Mouse (Mus musculus): ENCODE measurements around the gene Gnai2. TPM values are rescaled to one million over a fixed set of nuclear protein-coding genes. Genes with fewer than 3 reads are reported as not detected.

Gene Gnai2
- total RNA-seq, 2 experiments from 2014 or later, result 208 to 222 TPM

GRCm38 (mm10) chr9:107599433-107599832 lies 35.7 kb downstream of the Gnai2 start:
- DNase-seq (ENCODE audit: low spot score in 2 of 2), result no peak
- Histone ChIP-seq H3K27ac (no peak overlapping the region; the same call in 1 of the 2 replicates), H3K4me3 (no peak overlapping the region; the same call in 1 of the 2 replicates)
- TF ChIP-seq CTCF (conservative IDR thresholded peaks at IDR 0.05), result no peak

DNA sequence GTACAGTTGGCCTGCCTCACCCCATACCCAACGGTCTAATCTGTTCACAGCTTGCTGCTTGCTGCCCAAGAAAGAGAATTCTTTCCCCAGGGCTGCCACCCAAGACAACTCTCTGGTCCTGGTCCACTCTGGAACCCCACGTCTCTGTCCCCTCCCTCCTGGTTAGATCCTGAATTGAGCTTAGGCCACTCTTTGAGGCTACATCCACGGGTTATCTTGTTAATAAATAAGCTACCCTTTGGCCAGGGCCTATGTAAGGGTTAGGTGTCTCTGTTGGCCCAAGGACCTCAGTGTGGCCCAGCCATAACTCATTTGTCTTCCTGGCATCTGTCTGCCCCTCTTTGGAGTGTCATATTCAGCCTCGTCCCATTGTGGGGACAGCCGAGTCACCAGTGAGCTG lies 36.8 kb downstream of the Gnai2 start:
- TF ChIP-seq CTCF (conservative IDR thresholded peaks at IDR 0.05), result no peak
- no peak overlapping the region for H3K27ac ChIP-seq
- H3K4me3 ChIP-seq, result no peak overlapping the region
- DNase-seq (ENCODE audit: low spot score in 2 of 2), result no peak

GRCm38 (mm10) chr9:107596619-107597569 lies 38.3 kb downstream of the Gnai2 start:
- Histone ChIP-seq H3K27ac (0 out of 2 replicates have a peak overlapping the region, but pooled peaks have one; percentile 28), H3K4me3 (no peak overlapping the region)
- DNase-seq (ENCODE audit: low spot score in 2 of 2), result no peak
- no peak for TF ChIP-seq CTCF (conservative IDR thresholded peaks at IDR 0.05)

GRCm38 (mm10) chr9:107594281-107595062 lies 40.7 kb downstream of the Gnai2 start:
- H3K27ac ChIP-seq, result no peak overlapping the region
- DNase-seq (ENCODE audit: low spot score in 2 of 2), result no peak
- TF ChIP-seq CTCF (conservative IDR thresholded peaks at IDR 0.05), result no peak
- H3K4me3 ChIP-seq, result no peak overlapping the region

- no peak overlapping the region for H3K4me3 ChIP-seq
- no peak overlapping the region for H3K27ac ChIP-seq
- no peak for TF ChIP-seq CTCF (conservative IDR thresholded peaks at IDR 0.05)
- DNase-seq (ENCODE audit: low spot score in 2 of 2), result no peak
Observed at GRCm38 (mm10) chr9:107593101-107593976, 41.8 kb downstream of the Gnai2 start.

DNA sequence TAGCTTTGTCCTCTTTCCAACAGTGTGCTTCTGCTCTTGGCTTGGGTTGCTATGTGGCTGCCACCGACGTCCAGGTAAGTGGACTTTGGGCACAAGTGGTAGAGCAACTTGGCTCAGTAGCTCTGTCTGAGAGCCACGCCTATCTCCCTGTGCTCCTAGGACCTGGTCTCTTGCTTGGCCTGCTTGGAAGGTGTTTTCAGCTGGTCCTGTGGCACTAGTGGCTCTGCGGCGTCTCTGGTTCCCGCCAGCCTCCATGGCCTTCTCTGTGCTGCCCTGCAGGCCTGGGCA lies 44.5 kb downstream of the Gnai2 start:
- H3K4me3 ChIP-seq, result no peak overlapping the region
- no peak for TF ChIP-seq CTCF (conservative IDR thresholded peaks at IDR 0.05)
- no peak overlapping the region for H3K27ac ChIP-seq
- no peak for DNase-seq (ENCODE audit: low spot score in 2 of 2)

DNA sequence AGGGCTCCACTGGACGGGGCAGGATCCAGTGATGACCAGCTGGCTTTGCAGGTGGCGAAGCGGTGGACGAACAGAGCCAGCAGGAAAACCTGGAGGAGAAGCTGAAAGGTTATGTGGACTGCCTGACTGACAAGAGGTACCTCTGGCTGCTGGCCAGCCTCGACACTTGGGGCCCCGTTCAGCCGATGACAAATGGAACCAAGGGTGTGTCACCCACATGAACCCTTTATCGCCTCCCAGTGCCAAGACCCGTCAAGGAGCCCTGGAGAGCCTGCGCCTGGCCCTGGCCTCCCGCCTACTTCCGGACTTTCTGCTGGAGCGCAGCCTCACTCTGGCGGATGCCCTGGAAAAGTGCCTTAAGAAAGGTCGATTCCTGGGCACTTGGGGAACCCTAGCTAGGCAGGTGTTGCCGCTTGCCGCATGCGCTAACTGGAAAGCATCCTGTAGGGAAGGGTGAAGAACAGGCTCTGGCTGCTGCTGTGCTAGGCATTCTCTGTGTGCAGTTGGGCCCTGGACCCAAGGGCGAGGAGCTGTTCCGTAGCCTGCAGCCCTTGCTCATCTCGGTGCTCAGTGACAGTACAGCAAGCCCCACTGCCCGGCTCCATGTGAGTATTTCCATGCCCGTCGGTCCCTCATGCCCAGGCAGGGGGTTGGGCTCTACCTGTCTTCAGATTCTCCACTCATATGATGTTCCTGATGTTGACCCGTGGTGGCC lies 45.0 kb downstream of the Gnai2 start:
- TF ChIP-seq CTCF (conservative IDR thresholded peaks at IDR 0.05), result no peak
- no peak overlapping the region for H3K27ac ChIP-seq
- no peak overlapping the region for H3K4me3 ChIP-seq
- DNase-seq (ENCODE audit: low spot score in 2 of 2), result no peak

GRCm38 (mm10) chr9:107587833-107588639 lies 47.1 kb downstream of the Gnai2 start:
- peak overlapping the region; percentile 76 for H3K27ac ChIP-seq
- peak in 1 of 2 experiments; percentile 31 for DNase-seq (ENCODE audit: low spot score in 2 of 2)
- TF ChIP-seq CTCF (conservative IDR thresholded peaks at IDR 0.05), result no peak
- H3K4me3 ChIP-seq, result peak overlapping the region; percentile 74

DNA sequence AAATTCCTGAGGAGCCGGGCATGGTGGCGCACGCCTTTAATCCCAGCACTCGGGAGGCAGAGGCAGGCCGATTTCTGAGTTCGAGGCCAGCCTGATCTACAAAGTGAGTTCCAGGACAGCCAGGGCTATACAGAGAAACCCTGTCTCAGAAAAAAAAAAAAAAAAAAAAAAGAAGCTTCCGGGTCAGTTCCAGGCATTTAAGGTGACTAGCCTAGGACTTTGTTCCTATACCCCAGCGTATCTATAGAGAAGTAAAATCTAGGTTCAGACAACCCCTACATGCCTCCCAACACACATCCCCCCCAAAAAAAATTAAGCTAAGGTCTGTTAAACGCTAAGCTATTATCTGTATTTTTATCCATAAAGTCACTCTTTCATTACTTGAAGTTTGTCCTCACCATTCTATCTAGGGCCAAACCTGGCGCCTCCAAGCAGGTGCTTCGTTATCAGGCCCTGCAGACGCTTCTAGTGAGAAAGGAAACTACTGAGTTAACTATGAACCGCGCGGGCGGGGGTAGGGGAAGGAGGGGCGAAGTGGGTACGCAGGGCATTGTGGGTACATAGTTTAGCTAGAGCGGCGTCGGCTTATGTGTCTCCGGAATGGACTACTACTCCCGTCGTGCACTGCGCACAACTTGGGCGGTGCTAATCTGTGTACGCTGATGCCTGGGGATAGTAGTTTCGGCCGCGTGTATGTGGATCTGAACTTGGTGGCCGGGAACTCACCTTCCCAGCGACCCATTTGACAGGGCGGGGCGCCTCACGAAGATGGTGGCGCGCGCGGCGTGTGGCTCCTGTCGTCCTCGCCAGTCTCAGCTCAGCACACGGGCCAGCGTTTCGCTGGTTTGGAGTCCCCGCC lies 48.0 kb downstream of the Gnai2 start, which contains the start of gene Ifrd2:
TSS of gene Ifrd2 (plus strand) at position 669 of the 859 bp plus-strand sequence.
- peak within 1 kb of the TSS; percentile 76 for H3K27ac ChIP-seq
- DNase-seq (ENCODE audit: low spot score in 2 of 2), result peak; percentile 95 to 99

DNA sequence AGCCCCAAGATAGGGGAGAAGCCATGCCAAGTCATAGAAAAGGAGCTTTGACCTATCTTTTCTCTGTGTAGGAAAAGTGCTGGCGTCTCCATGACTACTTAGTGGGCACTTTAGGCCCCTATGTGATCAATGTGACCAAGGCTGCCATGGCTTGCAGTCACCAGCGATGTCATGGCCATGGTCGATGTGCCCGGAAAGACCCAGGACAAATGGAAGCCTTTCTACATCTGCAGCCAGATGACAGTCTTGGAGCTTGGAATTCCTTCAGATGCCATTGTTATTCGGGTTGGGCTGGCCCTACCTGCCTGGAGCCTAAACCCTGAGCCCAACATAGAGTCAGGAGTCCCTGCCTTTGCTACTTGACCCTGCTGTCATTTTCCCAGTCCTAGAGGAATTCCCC lies 48.7 kb downstream of the Gnai2 start:
- no peak overlapping the region for H3K27ac ChIP-seq
- DNase-seq (ENCODE audit: low spot score in 2 of 2), result no peak
- H3K4me3 ChIP-seq, result no peak overlapping the region
- TF ChIP-seq CTCF (conservative IDR thresholded peaks at IDR 0.05), result no peak

More for the DNA sequence above, 48.0 kb downstream of the Gnai2 start, which contains the start of gene Ifrd2:
- H3K4me3 ChIP-seq, result peak within 1 kb of the TSS; percentile 74
- no peak for TF ChIP-seq CTCF (conservative IDR thresholded peaks at IDR 0.05)

Measured in layer of hippocampus, adult 2 months (tissue).